Mouse (Mus musculus) stomach, postnatal 0 days (tissue): ENCODE results near the gene Srd5a2.

Source experiments
- CTCF ChIP-seq: IDR thresholded peaks from 2 replicates; pipeline ENCODE4 v1.5.1; 2016; ENCODE audit warnings: antibody characterized with exemption, low read depth, mild to moderate bottlenecking, moderate library complexity
- EP300 ChIP-seq: optimal IDR thresholded peaks from 2 replicates; pipeline ENCODE3; 2016; ENCODE audit warnings: antibody characterized with exemption

DNA sequence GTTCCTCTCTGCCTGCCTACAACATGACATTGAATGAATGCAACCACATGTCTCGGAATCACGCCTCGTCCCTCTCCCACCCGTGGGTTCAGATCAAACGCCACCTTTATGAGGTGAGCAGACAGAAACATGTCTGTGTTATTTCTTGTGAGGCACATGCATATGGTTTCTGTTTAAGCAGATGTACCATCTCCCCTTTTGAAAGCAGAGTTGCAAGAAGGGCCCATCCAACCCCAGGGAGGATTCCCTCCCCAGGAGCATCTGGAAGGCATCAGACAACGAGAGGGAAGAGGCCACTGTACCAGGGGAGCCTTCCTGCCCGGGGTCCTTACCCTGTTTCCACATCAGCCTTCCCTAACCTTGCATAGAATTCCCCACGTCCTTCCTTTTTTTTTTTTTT lies 40.7 kb downstream of the Srd5a2 start:
- TF ChIP-seq CTCF (no peak), EP300 (no peak)
